Mouse (Mus musculus) lung, adult 2 months (tissue): ENCODE results near the gene Tbc1d9b.

Source experiments
- CTCF ChIP-seq: fragments of 200-500 bp; IDR thresholded peaks from 2 replicates; pipeline ENCODE4 v1.5.1; 2011; ENCODE audit warnings: mild to moderate bottlenecking, low read length, control low read depth; ENCODE audit not compliant: insufficient read depth
- POLR2A ChIP-seq: fragments of 200-500 bp; IDR thresholded peaks from 2 replicates; pipeline ENCODE4 v1.6.1; 2011; ENCODE audit warnings: low read depth, mild to moderate bottlenecking, control low read depth, low read length, borderline replicate concordance; ENCODE audit errors: extremely low read depth

- no peak for TF ChIP-seq CTCF
- TF ChIP-seq POLR2A = no peak
These were observed 30.5 kb upstream of the Tbc1d9b start for GRCm38 (mm10) chr11:50100548-50101307.
